Mouse (Mus musculus) megakaryocyte, adult 5-6 weeks (primary cell): ENCODE data around the gene Prkx. TPM values are rescaled to one million over a fixed set of nuclear protein-coding genes. Genes with fewer than 3 reads are reported as not detected.

Source experiments
- total RNA-seq, 2 experiments: library from RNA; stranded (forward) in 1 of 2; stranded (reverse) in 1 of 2; fragments of 153-499, 151-499 nt in 1 of 2; fragments of 221-1000, 200-1000 nt in 1 of 2; gene quantifications; 2 replicates each; pipeline versions ENCODE4 v1.2.3 to v1.2.4; 2015 to 2017

The Prkx gene
- total RNA-seq, 2 experiments from 2014 or later, result 43.4 to 86.5 TPM

Other genes starting within 250 kb of the Prkx start
- not detected in 2 replicates for gene Pbsn, start 57.3 kb upstream of the Prkx start, total RNA-seq (2015)
- not detected in 2 replicates for gene Pbsn, start 57.3 kb upstream of the Prkx start, total RNA-seq (2017)
- not detected in 2 replicates for gene Gm14744, start 68.5 kb upstream of the Prkx start, total RNA-seq (2015)
- gene Gm14744, start 68.5 kb upstream of the Prkx start, total RNA-seq (2017), result not detected in 2 replicates
- gene 5430402E10Rik, start 128.8 kb upstream of the Prkx start, total RNA-seq (2015), result not detected in 2 replicates
- gene 5430402E10Rik, start 128.8 kb upstream of the Prkx start, total RNA-seq (2017), result not detected in 2 replicates